Mouse (Mus musculus): Measurements from ENCODE around the gene Ccdc136. TPM values are rescaled to one million over a fixed set of nuclear protein-coding genes. Genes with fewer than 3 reads are reported as not detected.
"Not testable (repeated sequence)": the region's sequence is repeated elsewhere in the genome, so short reads cannot be mapped to it uniquely, and the experiment has no call there.

Gene Ccdc136
- polyA plus RNA-seq (2014; fragmentation: Nextera tagmentation; extraction: Ambion mirVana): 19.5 and 21.3 TPM in 2 replicates

DNA sequence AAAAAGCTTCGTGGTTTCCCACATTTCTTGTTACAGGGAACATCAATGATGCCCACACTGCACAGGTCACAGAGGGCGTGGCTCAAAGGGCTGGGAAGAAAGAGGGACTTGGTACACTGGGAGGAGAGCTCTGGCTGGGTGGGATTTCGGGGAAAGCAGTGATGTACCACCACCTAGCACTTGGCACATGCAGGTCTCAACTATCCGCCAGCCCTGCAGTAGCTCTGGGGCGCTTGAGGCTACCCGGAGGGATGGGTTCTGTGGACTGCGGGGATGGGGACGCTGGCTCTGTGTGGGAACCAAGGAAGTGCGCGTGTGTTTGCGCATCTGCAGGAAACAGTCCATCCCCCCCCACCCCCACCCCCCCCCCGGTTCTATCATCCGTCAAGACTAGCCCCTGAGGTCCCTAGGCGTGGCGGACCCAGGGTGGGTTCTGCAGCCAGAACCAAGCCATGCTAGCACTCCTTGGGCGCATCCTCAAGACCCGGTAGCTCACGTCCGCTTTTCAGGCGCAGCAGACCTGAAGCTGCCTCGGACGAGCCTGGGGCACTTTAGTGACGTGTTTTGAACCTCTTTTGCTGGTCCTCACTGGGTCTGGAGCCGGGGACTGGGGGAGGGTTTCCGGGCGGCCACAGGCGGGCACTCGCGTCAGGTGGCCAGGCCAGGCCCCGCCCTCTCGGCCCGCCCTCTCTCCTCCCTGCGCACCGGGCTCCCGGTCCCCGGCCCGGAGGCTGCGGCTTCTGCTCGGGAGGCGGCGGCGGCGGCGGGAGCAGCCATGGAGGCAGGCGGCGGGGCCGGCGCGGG lies at the start of gene Ccdc136:
Ccdc136 (plus strand) TSS at position 400 of the 804 bp plus-strand sequence.
- WGBS: 1% methylated on average over 28 of the region's 49 CpGs
- Histone ChIP-seq H3K4me1 (ENCODE audit: control insufficient read depth, insufficient read depth, low read length) (peaks cover 11% of the 10 kb centered on the region), H3K4me3 (ENCODE audit: low read depth, low read length) (peak within 1 kb of the TSS; percentile 70), H3K36me3 (ENCODE audit: control insufficient read depth, insufficient read depth, low read length) (no peaks in the 10 kb centered on the region; the same call in 1 of the 2 replicates), H3K27me3 (replicated peaks; ENCODE audit: control insufficient read depth, insufficient read depth, low read length) (peaks cover 16% of the 10 kb centered on the region), H3K9ac (ENCODE audit: low read depth, low read length) (peak within 1 kb of the TSS; percentile 77), H3K27ac (replicated peaks; ENCODE audit: low read depth, low read length) (peak within 1 kb of the TSS; percentile 44; the same call in 1 of the 2 replicates), H3K4me2 (ENCODE audit: low read depth, low read length) (peak within 1 kb of the TSS; percentile 90), H3K9me3 (ENCODE audit: control insufficient read depth, low read length) (no peaks in the 10 kb centered on the region)
- peak; percentile 75 for DNase-seq (ENCODE audit: low spot score)
- peak; percentile 94 for ATAC-seq (ENCODE audit: low read depth)

DNA sequence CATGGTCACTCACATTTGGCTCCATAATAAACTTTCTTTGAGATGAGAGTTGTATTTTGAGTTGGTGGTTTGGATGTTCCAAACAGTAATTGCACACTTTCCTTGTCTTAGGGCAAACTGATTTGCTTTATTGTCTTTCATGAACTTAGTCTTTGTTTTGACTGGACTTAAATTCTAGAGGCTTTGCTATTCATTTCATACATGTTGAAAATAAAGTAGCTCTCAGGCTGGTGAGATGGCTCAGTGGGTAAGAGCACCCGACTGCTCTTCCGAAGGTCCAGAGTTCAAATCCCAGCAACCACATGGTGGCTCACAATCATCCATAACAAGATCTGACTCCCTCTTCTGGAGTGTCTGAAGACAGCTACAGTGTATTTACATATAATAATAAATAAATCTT lies 49.6 kb upstream of the Ccdc136 start:
- H3K4me1 ChIP-seq (ENCODE audit: control insufficient read depth, insufficient read depth, low read length): peaks cover 21% of the 10 kb centered on the region
- H3K4me2 ChIP-seq (ENCODE audit: low read depth, low read length); ATAC-seq (ENCODE audit: low read depth); DNase-seq (ENCODE audit: low spot score); H3K27ac ChIP-seq (replicated peaks; ENCODE audit: low read depth, low read length); H3K9me3 ChIP-seq (ENCODE audit: control insufficient read depth, low read length); H3K27me3 ChIP-seq (replicated peaks; ENCODE audit: control insufficient read depth, insufficient read depth, low read length); H3K4me3 ChIP-seq (ENCODE audit: low read depth, low read length); H3K36me3 ChIP-seq (ENCODE audit: control insufficient read depth, insufficient read depth, low read length); H3K9ac ChIP-seq (ENCODE audit: low read depth, low read length): not testable (repeated sequence)
- WGBS: 98% methylated on average over 2 of the region's 2 CpGs

DNA sequence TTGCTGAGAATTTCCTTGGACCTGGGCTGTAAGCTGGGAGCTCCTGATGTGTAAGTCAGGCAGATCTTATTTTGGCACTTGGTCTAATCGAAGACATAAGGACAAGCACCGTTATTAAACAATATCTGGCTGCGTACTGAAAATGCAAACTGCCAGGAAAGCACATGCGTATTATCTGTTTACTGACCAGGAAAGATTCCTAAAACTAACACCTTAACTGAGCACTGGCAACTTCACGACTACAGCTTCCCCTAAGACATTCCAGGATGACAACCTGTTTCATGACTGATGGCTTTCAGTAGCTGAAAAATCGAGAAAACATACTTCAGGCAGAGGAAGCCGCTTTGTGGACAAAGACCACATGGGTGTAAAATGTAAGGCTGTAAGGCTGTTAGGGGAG lies 48.9 kb upstream of the Ccdc136 start:
- H3K4me2 ChIP-seq (ENCODE audit: low read depth, low read length): peak overlapping the region; percentile 64
- 33% methylated on average over 7 of the region's 7 CpGs for WGBS
- H3K27me3 ChIP-seq (replicated peaks; ENCODE audit: control insufficient read depth, insufficient read depth, low read length): no peaks in the 10 kb centered on the region
- no peaks in the 10 kb centered on the region for H3K36me3 ChIP-seq (ENCODE audit: control insufficient read depth, insufficient read depth, low read length)
- peaks cover 21% of the 10 kb centered on the region for H3K4me1 ChIP-seq (ENCODE audit: control insufficient read depth, insufficient read depth, low read length)
- ATAC-seq (ENCODE audit: low read depth) (no peak), DNase-seq (ENCODE audit: low spot score) (no peak)
- peak overlapping the region; percentile 92 for H3K27ac ChIP-seq (replicated peaks; ENCODE audit: low read depth, low read length)
- peak overlapping the region; percentile 98 for H3K9ac ChIP-seq (ENCODE audit: low read depth, low read length)
- no peaks in the 10 kb centered on the region for H3K9me3 ChIP-seq (ENCODE audit: control insufficient read depth, low read length)
- H3K4me3 ChIP-seq (ENCODE audit: low read depth, low read length): peak overlapping the region; percentile 91

DNA sequence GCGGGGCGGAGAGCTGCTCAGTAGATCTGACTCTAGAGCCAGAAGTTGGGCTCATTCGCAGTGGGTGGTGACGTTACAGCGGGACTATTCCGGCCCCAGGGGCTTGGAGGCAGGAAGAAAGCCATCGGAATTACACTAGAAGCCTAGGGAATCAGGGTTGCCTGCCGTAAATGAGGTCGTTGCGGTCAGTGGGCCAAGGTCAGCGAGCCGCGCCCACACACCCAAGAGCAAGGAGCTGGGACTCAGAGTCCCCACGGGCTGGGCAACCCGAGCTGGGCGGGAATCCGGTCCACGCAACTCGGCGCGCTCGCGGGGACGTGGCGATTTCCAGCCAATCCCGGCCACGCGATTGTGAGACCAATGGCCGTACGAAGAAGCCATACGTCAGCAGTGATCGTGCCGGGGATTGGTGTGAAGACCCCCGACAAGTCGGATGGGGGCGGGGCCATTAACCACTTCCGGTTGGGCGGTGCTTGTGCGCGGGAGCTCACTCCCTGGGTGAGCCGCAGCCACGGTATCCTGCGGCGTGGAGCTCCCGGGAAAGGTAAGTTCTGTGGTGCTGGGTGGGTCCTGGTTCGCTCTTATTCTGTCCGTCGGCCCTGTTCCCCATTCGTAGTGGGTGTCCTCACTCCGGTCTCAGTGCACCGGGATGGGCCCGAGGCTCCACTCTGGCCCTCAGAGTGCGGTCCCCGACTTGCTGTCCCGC lies 48.3 kb upstream of the Ccdc136 start, which contains the start of gene Calu:
Calu (plus strand) TSS at position 405 of the 706 bp plus-strand sequence.
- DNase-seq (ENCODE audit: low spot score) (peak; percentile 100), ATAC-seq (ENCODE audit: low read depth) (peak; percentile 98)
- under 1% methylated on average over 47 of the region's 55 CpGs for WGBS
- Histone ChIP-seq H3K27me3 (replicated peaks; ENCODE audit: control insufficient read depth, insufficient read depth, low read length) (no peaks in the 10 kb centered on the region), H3K4me3 (ENCODE audit: low read depth, low read length) (peak within 1 kb of the TSS; percentile 91), H3K9me3 (ENCODE audit: control insufficient read depth, low read length) (no peaks in the 10 kb centered on the region), H3K4me2 (ENCODE audit: low read depth, low read length) (peak within 1 kb of the TSS; percentile 64), H3K4me1 (ENCODE audit: control insufficient read depth, insufficient read depth, low read length) (peaks cover 21% of the 10 kb centered on the region), H3K27ac (replicated peaks; ENCODE audit: low read depth, low read length) (peak within 1 kb of the TSS; percentile 92), H3K36me3 (ENCODE audit: control insufficient read depth, insufficient read depth, low read length) (no peaks in the 10 kb centered on the region), H3K9ac (ENCODE audit: low read depth, low read length) (peak within 1 kb of the TSS; percentile 98)

DNA sequence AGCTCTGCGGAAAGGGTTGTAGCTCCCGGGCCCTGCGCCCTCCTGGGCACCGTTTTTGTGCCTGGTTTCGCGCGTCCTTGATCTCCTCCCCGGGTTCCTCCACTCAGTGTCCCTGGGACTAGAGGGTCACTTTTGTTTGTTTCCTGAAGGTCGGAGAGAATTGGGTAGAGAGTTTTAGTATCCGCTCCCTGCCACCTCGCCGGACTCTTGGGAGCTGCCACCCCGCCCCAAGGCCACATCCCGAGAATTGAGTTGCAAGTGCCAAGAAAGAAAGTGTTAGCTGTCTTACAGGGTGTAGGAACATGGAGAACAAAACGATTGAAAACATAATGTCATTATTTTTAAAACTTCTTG lies 47.8 kb upstream of the Ccdc136 start:
- no peak for DNase-seq (ENCODE audit: low spot score)

DNA sequence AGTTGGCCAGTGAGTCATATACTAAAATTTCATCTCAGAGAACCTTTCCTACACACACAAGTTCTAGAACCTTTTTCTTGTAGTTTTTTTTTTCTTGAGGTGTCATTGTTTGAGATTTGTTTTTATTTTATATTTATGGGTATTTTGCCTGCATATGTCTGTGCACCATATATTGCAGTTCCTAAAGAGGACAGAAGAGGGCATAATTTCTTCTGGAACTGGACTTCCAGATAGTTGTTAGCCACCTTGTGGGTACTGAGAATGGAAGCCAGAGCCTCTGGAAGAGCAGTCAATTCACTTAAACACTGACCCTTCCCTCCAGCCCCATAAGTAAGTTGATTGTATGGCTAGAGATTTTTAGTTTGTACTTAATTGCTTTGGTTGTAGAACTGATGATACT lies 44.5 kb upstream of the Ccdc136 start:
- Histone ChIP-seq H3K27ac (replicated peaks; ENCODE audit: low read depth, low read length) (no peak overlapping the region), H3K9me3 (ENCODE audit: control insufficient read depth, low read length) (no peaks in the 10 kb centered on the region), H3K4me3 (ENCODE audit: low read depth, low read length) (no peak overlapping the region), H3K36me3 (ENCODE audit: control insufficient read depth, insufficient read depth, low read length) (peaks cover 12% of the 10 kb centered on the region; the same call in 1 of the 2 replicates), H3K27me3 (replicated peaks; ENCODE audit: control insufficient read depth, insufficient read depth, low read length) (no peaks in the 10 kb centered on the region), H3K9ac (ENCODE audit: low read depth, low read length) (no peak overlapping the region), H3K4me2 (ENCODE audit: low read depth, low read length) (no peak overlapping the region), H3K4me1 (ENCODE audit: control insufficient read depth, insufficient read depth, low read length) (peaks cover 21% of the 10 kb centered on the region)
- DNase-seq (ENCODE audit: low spot score) (no peak), ATAC-seq (ENCODE audit: low read depth) (no peak)

More for the DNA sequence above, 47.8 kb upstream of the Ccdc136 start:
- Histone ChIP-seq H3K4me2 (ENCODE audit: low read depth, low read length) (peak overlapping the region; percentile 64), H3K9ac (ENCODE audit: low read depth, low read length) (peak overlapping the region; percentile 98), H3K4me3 (ENCODE audit: low read depth, low read length) (peak overlapping the region; percentile 91), H3K4me1 (ENCODE audit: control insufficient read depth, insufficient read depth, low read length) (peaks cover 21% of the 10 kb centered on the region), H3K27ac (replicated peaks; ENCODE audit: low read depth, low read length) (peak overlapping the region; percentile 89), H3K27me3 (replicated peaks; ENCODE audit: control insufficient read depth, insufficient read depth, low read length) (no peaks in the 10 kb centered on the region), H3K36me3 (ENCODE audit: control insufficient read depth, insufficient read depth, low read length) (no peaks in the 10 kb centered on the region), H3K9me3 (ENCODE audit: control insufficient read depth, low read length) (no peaks in the 10 kb centered on the region)
- WGBS: 0% methylated on average over 14 of the region's 15 CpGs
- peak; percentile 1; the same call in 1 of the 2 replicates for ATAC-seq (ENCODE audit: low read depth)

DNA sequence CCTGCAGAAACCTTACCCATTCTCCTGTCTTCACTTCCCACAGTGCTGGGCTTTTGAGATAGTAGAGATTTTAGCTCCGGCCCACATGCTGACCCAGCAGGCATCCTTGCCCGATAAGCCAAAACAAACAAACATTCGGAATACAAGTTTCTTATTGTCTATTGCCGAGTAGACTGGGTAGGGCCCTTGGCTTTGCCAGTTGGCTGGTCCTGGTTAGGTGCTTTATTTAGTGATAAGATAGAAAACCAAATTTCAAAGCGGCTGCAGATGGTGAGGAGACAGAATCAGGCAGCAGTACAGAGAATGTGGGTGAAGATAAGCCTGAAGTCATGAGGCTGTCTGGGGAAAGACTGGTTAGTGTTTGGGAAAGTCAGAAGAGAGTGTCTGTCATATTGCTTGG lies 43.3 kb upstream of the Ccdc136 start:
- 52% methylated on average over 5 of the region's 5 CpGs for WGBS
- Histone ChIP-seq H3K27me3 (replicated peaks; ENCODE audit: control insufficient read depth, insufficient read depth, low read length) (no peaks in the 10 kb centered on the region), H3K9ac (ENCODE audit: low read depth, low read length) (no peak overlapping the region), H3K9me3 (ENCODE audit: control insufficient read depth, low read length) (no peaks in the 10 kb centered on the region), H3K36me3 (ENCODE audit: control insufficient read depth, insufficient read depth, low read length) (peaks cover 24% of the 10 kb centered on the region), H3K4me1 (ENCODE audit: control insufficient read depth, insufficient read depth, low read length) (peaks cover 16% of the 10 kb centered on the region; the same call in 1 of the 2 replicates), H3K4me3 (ENCODE audit: low read depth, low read length) (no peak overlapping the region), H3K4me2 (ENCODE audit: low read depth, low read length) (no peak overlapping the region), H3K27ac (replicated peaks; ENCODE audit: low read depth, low read length) (no peak overlapping the region)
- no peak for ATAC-seq (ENCODE audit: low read depth)
- no peak for DNase-seq (ENCODE audit: low spot score)

DNA sequence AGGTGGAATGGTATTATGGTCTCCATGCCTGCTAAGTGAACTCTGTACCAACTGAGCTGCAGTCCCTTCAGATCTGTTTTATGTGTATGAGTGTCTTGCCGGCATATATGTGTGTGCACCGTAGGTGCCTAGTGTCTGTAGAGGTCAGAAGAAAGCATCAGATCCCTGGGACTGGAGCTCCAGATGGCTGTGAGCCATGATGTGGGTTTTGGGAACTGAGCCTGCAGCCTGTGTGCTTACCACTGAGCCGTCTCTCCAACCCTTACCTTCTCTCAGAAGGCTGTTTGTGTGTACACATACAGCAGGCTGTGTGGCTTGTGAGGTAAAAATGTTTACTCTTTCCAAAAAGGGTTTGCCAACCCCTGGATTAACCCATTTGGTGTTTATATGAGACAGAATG lies 36.7 kb upstream of the Ccdc136 start:
- Histone ChIP-seq H3K27me3 (replicated peaks; ENCODE audit: control insufficient read depth, insufficient read depth, low read length) (no peaks in the 10 kb centered on the region), H3K36me3 (ENCODE audit: control insufficient read depth, insufficient read depth, low read length) (peaks cover 69% of the 10 kb centered on the region), H3K9ac (ENCODE audit: low read depth, low read length) (no peak overlapping the region), H3K4me2 (ENCODE audit: low read depth, low read length) (no peak overlapping the region), H3K27ac (replicated peaks; ENCODE audit: low read depth, low read length) (no peak overlapping the region), H3K4me1 (ENCODE audit: control insufficient read depth, insufficient read depth, low read length) (peaks cover 8% of the 10 kb centered on the region), H3K9me3 (ENCODE audit: control insufficient read depth, low read length) (no peaks in the 10 kb centered on the region), H3K4me3 (ENCODE audit: low read depth, low read length) (no peak overlapping the region)
- WGBS: 89% methylated on average over 3 of the region's 3 CpGs
- ATAC-seq (ENCODE audit: low read depth) (no peak), DNase-seq (ENCODE audit: low spot score) (no peak)

Measured in embryonic facial prominence, embryonic 14.5 days (tissue).